Mouse (Mus musculus) kidney, adult 2 months (tissue): ENCODE measurements around the gene Tcea2. TPM values are rescaled to one million over a fixed set of nuclear protein-coding genes. Genes with fewer than 3 reads are reported as not detected.

ENCODE experiments used
- DNase-seq: peaks from one replicate; pipeline ENCODE4 v3.0.0; 2021
- H3K27ac ChIP-seq: fragments of 200-500 bp; 2 replicates; pipeline ENCODE4 v1.5.1; 2012; ENCODE audit warnings: low read depth, low read length, control low read depth, inconsistent platforms; ENCODE audit not compliant: insufficient read depth
- H3K27me3 ChIP-seq: fragments of 200-500 bp; replicated peaks from 2 replicates; pipeline ENCODE4 v1.6.1; 2012; ENCODE audit warnings: mild to moderate bottlenecking, moderate library complexity, low read length, inconsistent platforms; ENCODE audit not compliant: control insufficient read depth, insufficient read depth
- H3K36me3 ChIP-seq: fragments of 200-500 bp; 2 replicates; pipeline ENCODE4 v1.6.1; 2012; ENCODE audit warnings: mild to moderate bottlenecking, moderate library complexity, low read length, inconsistent platforms; ENCODE audit not compliant: control insufficient read depth, insufficient read depth
- H3K4me1 ChIP-seq: fragments of 200-500 bp; 2 replicates; pipeline ENCODE4 v1.6.1; 2011; ENCODE audit warnings: low read length; ENCODE audit not compliant: control insufficient read depth, insufficient read depth
- H3K4me3 ChIP-seq: fragments of 200-500 bp; 2 replicates; pipeline ENCODE4 v1.5.1; 2011; ENCODE audit warnings: mild to moderate bottlenecking, low read depth, low read length, control low read depth; ENCODE audit not compliant: insufficient read depth
- CTCF ChIP-seq: fragments of 200-500 bp; conservative IDR thresholded peaks from 2 replicates; pipeline ENCODE4 v1.5.1; 2011; ENCODE audit warnings: low read depth, mild to moderate bottlenecking, control low read depth, low read length, moderate library complexity, mixed read lengths; ENCODE audit not compliant: insufficient read depth, insufficient read length
- POLR2A ChIP-seq: fragments of 200-500 bp; IDR thresholded peaks from one replicate; pipeline ENCODE4 v1.6.1; 2011; ENCODE audit warnings: low read depth, low read length, control low read depth
- WGBS: fragments of 180-500 bp; shearing (Covaris S2); methylation state at CpG from one replicate; pipeline ENCODE4 v1.1.7; 2018; 5-methylcytosine and 5-hydroxymethylcytosine counted together
- polyA plus RNA-seq: library from polyadenylated mRNA; depleted of rRNA; stranded (reverse); fragments of >200 nt; gene quantifications from 2 replicates; pipeline ENCODE4 v1.2.3, GENCODE M21; 2012

Tcea2 gene
- polyA plus RNA-seq, 1 experiment = 19.2 TPM

- 0 out of 2 replicates have a peak, but pooled peaks cover 4% of the 10 kb centered on the region for H3K4me1 ChIP-seq
- no peak for TF ChIP-seq CTCF
- no peak for TF ChIP-seq POLR2A
- H3K27me3 ChIP-seq = no peaks in the 10 kb centered on the region; the same call in 1 of the 2 replicates
- H3K4me3 ChIP-seq = no peak overlapping the region
- H3K36me3 ChIP-seq = no peaks in the 10 kb centered on the region
- DNase-seq = no peak
- peak overlapping the region; percentile 73 for H3K27ac ChIP-seq
- 74% methylated on average over 4 of the region's 4 CpGs for WGBS
Measured at GRCm38 (mm10) chr2:181674934-181675333, 5.2 kb upstream of the Tcea2 start.

GRCm38 (mm10) chr2:181675454-181675853, 4.7 kb upstream of the Tcea2 start:
- Histone ChIP-seq H3K27me3 (no peaks in the 10 kb centered on the region; the same call in 1 of the 2 replicates), H3K36me3 (no peaks in the 10 kb centered on the region), H3K4me3 (no peak overlapping the region), H3K27ac (peak overlapping the region; percentile 92), H3K4me1 (0 out of 2 replicates have a peak, but pooled peaks cover 4% of the 10 kb centered on the region)
- 3% methylated on average over 14 of the region's 14 CpGs for WGBS
- peak; percentile 92 for DNase-seq
- TF ChIP-seq CTCF (0 out of 2 replicates have a peak, but pooled peaks have one; percentile 9), POLR2A (no peak)

- 0 out of 2 replicates have a peak, but pooled peaks cover 4% of the 10 kb centered on the region for H3K4me1 ChIP-seq
- H3K36me3 ChIP-seq = no peaks in the 10 kb centered on the region
- H3K4me3 ChIP-seq = no peak overlapping the region
- H3K27me3 ChIP-seq = no peaks in the 10 kb centered on the region
- peak overlapping the region; percentile 92 for H3K27ac ChIP-seq
- DNase-seq = no peak
- 63% methylated on average over 2 of the region's 2 CpGs for WGBS
- TF ChIP-seq POLR2A (no peak), CTCF (no peak)
Measured at GRCm38 (mm10) chr2:181676424-181676823, 3.7 kb upstream of the Tcea2 start.

- WGBS = 62% methylated on average over 5 of the region's 5 CpGs
- TF ChIP-seq POLR2A (no peak), CTCF (no peak)
- H3K27me3 ChIP-seq = no peaks in the 10 kb centered on the region
- peak; percentile 83 for DNase-seq
- H3K27ac ChIP-seq = peak overlapping the region; percentile 83
- 0 out of 2 replicates have a peak, but pooled peaks cover 4% of the 10 kb centered on the region for H3K4me1 ChIP-seq
- H3K36me3 ChIP-seq = no peaks in the 10 kb centered on the region
- H3K4me3 ChIP-seq = no peak overlapping the region
Measured at GRCm38 (mm10) chr2:181677096-181677754, 2.9 kb upstream of the Tcea2 start.

- TF ChIP-seq POLR2A (no peak), CTCF (no peak)
- DNase-seq = peak; percentile 84
- no peak overlapping the region for H3K4me3 ChIP-seq
Measured at GRCm38 (mm10) chr2:181677755-181678098, 2.4 kb upstream of the Tcea2 start.

GRCm38 (mm10) chr2:181678780-181679179, 1.3 kb upstream of the Tcea2 start:
- Histone ChIP-seq H3K27ac (no peak overlapping the region), H3K27me3 (no peaks in the 10 kb centered on the region), H3K4me1 (0 out of 2 replicates have a peak, but pooled peaks cover 4% of the 10 kb centered on the region), H3K36me3 (no peaks in the 10 kb centered on the region), H3K4me3 (no peak overlapping the region)
- peak; percentile 93 for DNase-seq
- WGBS = 38% methylated on average over 1 of the region's 1 CpGs
- TF ChIP-seq POLR2A (no peak), CTCF (peak; percentile 100; the same call in 1 of the 2 replicates)

More at GRCm38 (mm10) chr2:181677755-181678098, 2.4 kb upstream of the Tcea2 start:
- Histone ChIP-seq H3K4me1 (0 out of 2 replicates have a peak, but pooled peaks cover 4% of the 10 kb centered on the region), H3K36me3 (no peaks in the 10 kb centered on the region), H3K27me3 (no peaks in the 10 kb centered on the region), H3K27ac (peak overlapping the region; percentile 83)
- WGBS = 52% methylated on average over 3 of the region's 3 CpGs

GRCm38 (mm10) chr2:181680716-181681117, 607 bp downstream of the Tcea2 start:
- no peak for TF ChIP-seq CTCF
- TF ChIP-seq POLR2A = no peak
- Histone ChIP-seq H3K4me3 (peak overlapping the region; percentile 75), H3K27me3 (no peaks in the 10 kb centered on the region), H3K4me1 (0 out of 2 replicates have a peak, but pooled peaks cover 4% of the 10 kb centered on the region), H3K27ac (no peak overlapping the region), H3K36me3 (no peaks in the 10 kb centered on the region)
- DNase-seq = no peak
- 21% methylated on average over 7 of the region's 7 CpGs for WGBS

- Histone ChIP-seq H3K4me3 (no peak overlapping the region), H3K27me3 (no peaks in the 10 kb centered on the region), H3K4me1 (0 out of 2 replicates have a peak, but pooled peaks cover 4% of the 10 kb centered on the region), H3K36me3 (no peaks in the 10 kb centered on the region), H3K27ac (no peak overlapping the region)
- TF ChIP-seq CTCF = no peak
- TF ChIP-seq POLR2A = no peak
- 92% methylated on average over 1 of the region's 1 CpGs for WGBS
- DNase-seq = no peak
Measured at GRCm38 (mm10) chr2:181681978-181682377, 1.9 kb downstream of the Tcea2 start.
